Mouse (Mus musculus): ENCODE results near the gene Tmem238. TPM values are rescaled to one million over a fixed set of nuclear protein-coding genes. Genes with fewer than 3 reads are reported as not detected.

Gene Tmem238
- polyA plus RNA-seq, 1 experiment from 2014 or later: 70.7 TPM

DNA sequence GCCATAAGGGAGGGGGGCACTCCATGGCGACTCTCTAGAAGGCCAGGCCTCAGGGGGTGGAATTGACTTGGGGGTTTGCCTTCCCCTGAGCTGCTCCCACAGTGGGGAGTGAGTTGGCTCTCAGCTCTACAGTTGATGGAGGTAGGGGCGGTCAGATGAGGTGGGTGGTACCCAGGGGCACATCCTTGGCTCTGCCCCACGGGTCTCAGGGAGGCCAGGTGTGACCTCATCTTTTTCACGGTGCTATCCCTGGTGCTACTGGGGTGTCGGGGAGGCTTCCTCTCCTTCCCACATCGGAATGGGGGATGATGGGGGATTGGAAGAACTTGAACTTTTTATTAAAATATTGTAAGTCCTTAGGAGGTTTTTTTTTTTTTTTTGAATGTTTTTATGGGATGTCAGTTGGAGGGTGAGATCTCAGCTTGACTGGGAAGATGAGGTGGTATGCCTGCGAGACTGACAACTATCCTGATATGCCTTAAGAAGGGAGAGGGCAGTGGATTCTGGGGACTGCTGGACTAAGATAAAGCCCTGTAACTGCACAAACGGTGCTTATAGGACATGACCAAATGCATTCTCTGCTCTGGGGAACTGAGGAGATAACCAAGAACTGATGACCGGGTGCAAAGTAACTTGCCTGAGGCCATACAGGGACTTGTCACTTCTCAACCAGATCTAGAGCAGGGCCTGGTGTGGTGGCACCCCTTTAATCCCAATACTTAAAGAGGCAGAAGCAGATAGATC, 42.1 kb downstream of the Tmem238 start:
- TF ChIP-seq CTCF (IDR thresholded peaks at IDR 0.05; ENCODE audit: low read depth) (no peak), EP300 (optimal IDR thresholded peaks at IDR 0.05) (no peak)
- ATAC-seq (ENCODE audit: low FRiP score, low TSS enrichment) (no peak; the same call in 1 of the 2 replicates), DNase-seq (ENCODE audit: low spot score) (no peak)
- Histone ChIP-seq H3K4me3 (ENCODE audit: low read depth, low read length) (no peak overlapping the region), H3K4me2 (replicated peaks; ENCODE audit: low read depth) (no peak overlapping the region), H3K4me1 (replicated peaks; ENCODE audit: control insufficient read depth, insufficient read depth) (peaks cover 5% of the 10 kb centered on the region), H3K27me3 (ENCODE audit: control insufficient read depth, insufficient read depth, low read length) (no peaks in the 10 kb centered on the region), H3K36me3 (ENCODE audit: control insufficient read depth, insufficient read depth, low read length) (peaks cover 11% of the 10 kb centered on the region; the same call in 1 of the 2 replicates), H3K27ac (replicated peaks) (no peak overlapping the region), H3K9me3 (ENCODE audit: control insufficient read depth, low read length) (no peaks in the 10 kb centered on the region), H3K9ac (ENCODE audit: low read length) (no peak overlapping the region)
- 64% methylated on average over 9 of the region's 9 CpGs for WGBS

DNA sequence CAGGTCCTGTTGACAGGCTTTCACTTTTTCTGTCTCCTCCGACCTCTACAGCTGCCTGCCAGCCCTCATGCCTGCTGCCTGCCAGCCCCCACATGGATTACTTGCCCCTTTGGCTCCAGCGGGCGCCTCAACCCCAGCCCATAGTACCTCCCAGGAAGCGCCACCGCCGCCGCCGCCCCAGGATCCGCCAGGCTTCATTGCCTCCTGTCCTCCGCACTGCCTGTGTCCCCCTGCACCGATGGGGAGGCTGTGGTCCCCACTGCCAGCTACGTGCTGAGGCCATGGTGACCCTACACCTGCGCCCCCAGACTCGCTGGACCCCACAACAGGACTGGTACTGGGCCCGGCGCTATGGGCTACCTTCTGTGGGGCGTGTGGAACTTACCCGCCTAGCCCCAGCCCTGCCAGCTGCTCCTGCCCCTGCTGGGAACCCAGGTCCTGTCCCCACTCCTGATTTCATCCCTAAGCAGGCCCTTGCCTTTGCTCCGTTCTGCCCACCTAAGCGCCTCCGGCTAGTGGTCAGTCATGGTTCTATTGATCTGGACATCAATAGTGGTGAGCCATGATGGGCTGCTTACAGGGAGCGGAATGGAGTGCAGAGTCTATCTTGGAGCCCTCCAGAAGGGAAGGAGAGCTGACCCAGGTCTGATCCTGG, 43.0 kb downstream of the Tmem238 start:
- no peak for ATAC-seq (ENCODE audit: low FRiP score, low TSS enrichment)
- H3K4me1 ChIP-seq (replicated peaks; ENCODE audit: control insufficient read depth, insufficient read depth): no peaks in the 10 kb centered on the region
- H3K9ac ChIP-seq (ENCODE audit: low read length): no peak overlapping the region
- H3K9me3 ChIP-seq (ENCODE audit: control insufficient read depth, low read length): no peaks in the 10 kb centered on the region
- no peak overlapping the region for H3K4me3 ChIP-seq (ENCODE audit: low read depth, low read length)
- no peak overlapping the region for H3K4me2 ChIP-seq (replicated peaks; ENCODE audit: low read depth)
- 86% methylated on average over 22 of the region's 22 CpGs for WGBS
- no peaks in the 10 kb centered on the region for H3K27me3 ChIP-seq (ENCODE audit: control insufficient read depth, insufficient read depth, low read length)
- no peak overlapping the region for H3K27ac ChIP-seq (replicated peaks)
- TF ChIP-seq CTCF (IDR thresholded peaks at IDR 0.05; ENCODE audit: low read depth) (no peak), EP300 (optimal IDR thresholded peaks at IDR 0.05) (no peak)
- peaks cover 11% of the 10 kb centered on the region; the same call in 1 of the 2 replicates for H3K36me3 ChIP-seq (ENCODE audit: control insufficient read depth, insufficient read depth, low read length)
- no peak for DNase-seq (ENCODE audit: low spot score)

DNA sequence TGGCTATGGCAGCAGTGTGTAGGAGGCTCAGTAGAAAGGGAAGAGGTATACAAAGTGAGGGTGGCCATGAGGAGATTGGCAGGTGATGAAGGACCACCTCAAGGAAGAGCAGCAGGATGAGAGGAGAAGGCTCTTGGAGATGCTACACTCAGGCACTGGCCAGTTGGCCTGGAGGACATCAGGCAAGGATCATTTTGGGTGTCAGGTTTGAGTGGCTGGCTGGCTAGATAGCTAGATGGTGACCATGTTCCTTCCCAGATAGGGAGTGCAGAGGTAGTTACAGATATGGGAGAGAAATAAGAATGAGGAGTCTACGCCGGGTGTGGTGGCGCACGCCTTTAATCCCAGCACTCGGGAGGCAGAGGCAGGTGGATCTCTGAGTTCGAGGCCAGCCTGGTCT, 44.6 kb downstream of the Tmem238 start:
- Histone ChIP-seq H3K4me3 (ENCODE audit: low read depth, low read length) (no peak overlapping the region), H3K27me3 (ENCODE audit: control insufficient read depth, insufficient read depth, low read length) (no peaks in the 10 kb centered on the region), H3K36me3 (ENCODE audit: control insufficient read depth, insufficient read depth, low read length) (peaks cover 11% of the 10 kb centered on the region; the same call in 1 of the 2 replicates), H3K4me2 (replicated peaks; ENCODE audit: low read depth) (no peak overlapping the region), H3K4me1 (replicated peaks; ENCODE audit: control insufficient read depth, insufficient read depth) (0 out of 2 replicates have a peak, but pooled peaks cover 2% of the 10 kb centered on the region), H3K9me3 (ENCODE audit: control insufficient read depth, low read length) (no peaks in the 10 kb centered on the region), H3K9ac (ENCODE audit: low read length) (no peak overlapping the region), H3K27ac (replicated peaks) (no peak overlapping the region)
- 98% methylated on average over 5 of the region's 6 CpGs for WGBS
- TF ChIP-seq EP300 (optimal IDR thresholded peaks at IDR 0.05): no peak
- no peak for TF ChIP-seq CTCF (IDR thresholded peaks at IDR 0.05; ENCODE audit: low read depth)
- DNase-seq (ENCODE audit: low spot score) (no peak), ATAC-seq (ENCODE audit: low FRiP score, low TSS enrichment) (no peak)

DNA sequence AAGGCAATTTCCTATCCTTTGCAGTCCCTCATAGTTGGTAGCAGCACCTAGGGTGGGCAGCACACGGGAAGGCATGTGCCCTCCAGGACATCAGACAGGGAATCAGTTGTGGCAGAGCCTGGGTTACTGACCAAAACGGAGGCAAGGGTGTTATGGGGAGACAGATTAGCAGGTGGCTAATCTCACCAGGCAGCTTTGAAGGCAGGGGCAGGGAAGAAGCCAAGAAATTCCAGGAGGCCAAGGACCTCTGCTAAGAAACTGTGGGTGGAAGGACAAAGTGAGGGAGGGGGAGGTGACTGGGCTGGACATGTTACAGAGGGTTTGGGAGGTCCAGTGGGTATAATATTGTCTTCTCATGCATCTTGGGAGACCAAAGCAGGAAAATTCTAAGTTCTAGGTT, 46.1 kb downstream of the Tmem238 start:
- peaks cover 11% of the 10 kb centered on the region; the same call in 1 of the 2 replicates for H3K36me3 ChIP-seq (ENCODE audit: control insufficient read depth, insufficient read depth, low read length)
- WGBS: 44% methylated on average over 2 of the region's 2 CpGs
- TF ChIP-seq EP300 (optimal IDR thresholded peaks at IDR 0.05) (no peak), CTCF (IDR thresholded peaks at IDR 0.05; ENCODE audit: low read depth) (no peak)
- H3K9me3 ChIP-seq (ENCODE audit: control insufficient read depth, low read length): no peaks in the 10 kb centered on the region
- H3K4me3 ChIP-seq (ENCODE audit: low read depth, low read length): no peak overlapping the region
- 0 out of 2 replicates have a peak, but pooled peaks cover 2% of the 10 kb centered on the region for H3K4me1 ChIP-seq (replicated peaks; ENCODE audit: control insufficient read depth, insufficient read depth)
- H3K27me3 ChIP-seq (ENCODE audit: control insufficient read depth, insufficient read depth, low read length): no peaks in the 10 kb centered on the region
- H3K27ac ChIP-seq (replicated peaks): no peak overlapping the region
- H3K9ac ChIP-seq (ENCODE audit: low read length): no peak overlapping the region
- no peak for ATAC-seq (ENCODE audit: low FRiP score, low TSS enrichment)
- H3K4me2 ChIP-seq (replicated peaks; ENCODE audit: low read depth): no peak overlapping the region
- no peak for DNase-seq (ENCODE audit: low spot score)

DNA sequence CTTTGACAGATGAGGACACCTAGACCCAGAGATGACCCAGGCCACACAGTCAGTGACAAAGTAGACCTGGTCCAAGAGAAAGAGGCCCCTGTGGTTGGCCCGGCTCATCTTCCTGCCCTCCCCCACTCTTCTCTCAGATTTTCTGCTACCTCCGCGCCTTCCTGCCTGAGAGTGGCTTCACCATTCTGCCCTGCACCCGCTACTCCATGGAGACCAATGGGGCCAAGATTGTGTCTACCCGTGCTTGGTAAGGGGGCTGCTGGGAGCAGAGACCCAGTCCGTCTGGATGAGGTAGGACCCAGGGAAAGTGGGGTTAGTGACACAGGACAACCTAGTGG, 47.0 kb downstream of the Tmem238 start:
- Histone ChIP-seq H3K4me1 (replicated peaks; ENCODE audit: control insufficient read depth, insufficient read depth) (0 out of 2 replicates have a peak, but pooled peaks cover 2% of the 10 kb centered on the region), H3K27me3 (ENCODE audit: control insufficient read depth, insufficient read depth, low read length) (no peaks in the 10 kb centered on the region), H3K27ac (replicated peaks) (no peak overlapping the region), H3K4me3 (ENCODE audit: low read depth, low read length) (no peak overlapping the region), H3K36me3 (ENCODE audit: control insufficient read depth, insufficient read depth, low read length) (peaks cover 11% of the 10 kb centered on the region; the same call in 1 of the 2 replicates), H3K9ac (ENCODE audit: low read length) (no peak overlapping the region), H3K9me3 (ENCODE audit: control insufficient read depth, low read length) (no peaks in the 10 kb centered on the region), H3K4me2 (replicated peaks; ENCODE audit: low read depth) (no peak overlapping the region)
- DNase-seq (ENCODE audit: low spot score) (no peak), ATAC-seq (ENCODE audit: low FRiP score, low TSS enrichment) (no peak)
- 86% methylated on average over 6 of the region's 6 CpGs for WGBS
- TF ChIP-seq EP300 (optimal IDR thresholded peaks at IDR 0.05) (no peak), CTCF (IDR thresholded peaks at IDR 0.05; ENCODE audit: low read depth) (no peak)

All from stomach, postnatal 0 days (tissue).